Mouse (Mus musculus) E14TG2a.4 (cell line): ENCODE measurements at regions not wholly inside any gene's neighbourhood (a gene's known extent, or its start where the extent isn't known, plus 50 kb on each side); places are given as distances from the start of the nearest gene placed in this dataset.

Experiments
- H3K27me3 ChIP-seq: 2 replicates; pipeline ENCODE4 v1.6.1; 2014; ENCODE audit warnings: low read length, control low read depth; ENCODE audit not compliant: insufficient read depth
- H3K36me3 ChIP-seq: 2 replicates; pipeline ENCODE4 v1.6.1; 2014; ENCODE audit warnings: low read length, control low read depth; ENCODE audit not compliant: insufficient read depth
- H3K4me1 ChIP-seq: replicated peaks from 2 replicates; pipeline ENCODE4 v1.6.1; 2014; ENCODE audit warnings: low read depth, low read length, control low read depth
- H3K4me3 ChIP-seq: replicated peaks from 2 replicates; pipeline ENCODE4 v1.5.1; 2014; ENCODE audit warnings: mild to moderate bottlenecking, low read length
- H3K9me3 ChIP-seq: 2 replicates; pipeline ENCODE4 v1.6.1; 2014; ENCODE audit warnings: low read length, control low read depth
- CTCF ChIP-seq: conservative IDR thresholded peaks from 2 replicates; pipeline ENCODE4 v1.5.1; 2014; ENCODE audit warnings: low read length
- NANOG ChIP-seq: IDR thresholded peaks from 2 replicates; pipeline ENCODE4 v1.6.1; 2014; ENCODE audit warnings: borderline replicate concordance, low read length, mixed read lengths
- POU5F1 ChIP-seq: IDR thresholded peaks from 2 replicates; pipeline ENCODE4 v1.6.1; 2014; ENCODE audit warnings: low read length, borderline replicate concordance

- no peaks in the 10 kb centered on the region for H3K9me3 ChIP-seq
- TF ChIP-seq NANOG = no peak
- TF ChIP-seq POU5F1 = no peak
- no peak for TF ChIP-seq CTCF
- peaks cover 15% of the 10 kb centered on the region for H3K4me1 ChIP-seq
- no peak overlapping the region for H3K4me3 ChIP-seq
- no peaks in the 10 kb centered on the region for H3K36me3 ChIP-seq
- H3K27me3 ChIP-seq = no peaks in the 10 kb centered on the region
Measured at GRCm38 (mm10) chr4:58670107-58670905, 116.6 kb upstream of the Lpar1 start.

- no peak overlapping the region for H3K4me3 ChIP-seq
- no peak for TF ChIP-seq POU5F1
- TF ChIP-seq NANOG = no peak
- no peak for TF ChIP-seq CTCF
Measured at GRCm38 (mm10) chr4:58668368-58669153, 114.9 kb upstream of the Lpar1 start.

GRCm38 (mm10) chr4:58663628-58664205, 110.0 kb upstream of the Lpar1 start:
- no peak overlapping the region for H3K4me3 ChIP-seq
- TF ChIP-seq CTCF (no peak), NANOG (no peak), POU5F1 (no peak)
- no peaks in the 10 kb centered on the region for H3K9me3 ChIP-seq
- no peaks in the 10 kb centered on the region for H3K27me3 ChIP-seq
- no peaks in the 10 kb centered on the region for H3K4me1 ChIP-seq
- no peaks in the 10 kb centered on the region for H3K36me3 ChIP-seq

More at GRCm38 (mm10) chr4:58668368-58669153, 114.9 kb upstream of the Lpar1 start:
- H3K36me3 ChIP-seq = no peaks in the 10 kb centered on the region
- H3K9me3 ChIP-seq = no peaks in the 10 kb centered on the region
- peaks cover 15% of the 10 kb centered on the region for H3K4me1 ChIP-seq
- no peaks in the 10 kb centered on the region for H3K27me3 ChIP-seq

- Histone ChIP-seq H3K36me3 (no peaks in the 10 kb centered on the region), H3K4me1 (no peaks in the 10 kb centered on the region), H3K27me3 (no peaks in the 10 kb centered on the region), H3K4me3 (no peak overlapping the region), H3K9me3 (no peaks in the 10 kb centered on the region)
- TF ChIP-seq CTCF (no peak), POU5F1 (no peak), NANOG (no peak)
Measured at GRCm38 (mm10) chr4:58661781-58662293, 108.1 kb upstream of the Lpar1 start.

- TF ChIP-seq NANOG (no peak), CTCF (no peak), POU5F1 (no peak)
Measured at GRCm38 (mm10) chr4:58660511-58660910, 106.8 kb upstream of the Lpar1 start.

GRCm38 (mm10) chr4:58658206-58658605, 104.5 kb upstream of the Lpar1 start:
- H3K27me3 ChIP-seq = peaks cover 2% of the 10 kb centered on the region; the same call in 1 of the 2 replicates
- no peaks in the 10 kb centered on the region for H3K9me3 ChIP-seq
- H3K4me3 ChIP-seq = no peak overlapping the region
- H3K36me3 ChIP-seq = no peaks in the 10 kb centered on the region
- TF ChIP-seq CTCF = no peak
- no peak for TF ChIP-seq NANOG
- no peak for TF ChIP-seq POU5F1
- H3K4me1 ChIP-seq = no peaks in the 10 kb centered on the region

More at GRCm38 (mm10) chr4:58660511-58660910, 106.8 kb upstream of the Lpar1 start:
- no peak overlapping the region for H3K4me3 ChIP-seq
- no peaks in the 10 kb centered on the region for H3K36me3 ChIP-seq
- no peaks in the 10 kb centered on the region for H3K27me3 ChIP-seq
- no peaks in the 10 kb centered on the region for H3K4me1 ChIP-seq
- H3K9me3 ChIP-seq = no peaks in the 10 kb centered on the region

- TF ChIP-seq CTCF = no peak
- TF ChIP-seq NANOG = no peak
- no peak for TF ChIP-seq POU5F1
- Histone ChIP-seq H3K4me3 (no peak overlapping the region), H3K9me3 (no peaks in the 10 kb centered on the region), H3K36me3 (no peaks in the 10 kb centered on the region), H3K4me1 (peaks cover 19% of the 10 kb centered on the region), H3K27me3 (no peaks in the 10 kb centered on the region)
Measured at GRCm38 (mm10) chr4:58647761-58648295, 94.1 kb upstream of the Lpar1 start.

GRCm38 (mm10) chr4:58646821-58647220, 93.1 kb upstream of the Lpar1 start:
- peaks cover 24% of the 10 kb centered on the region for H3K4me1 ChIP-seq
- no peak for TF ChIP-seq CTCF
- no peak for TF ChIP-seq POU5F1
- TF ChIP-seq NANOG = no peak
- no peaks in the 10 kb centered on the region for H3K9me3 ChIP-seq
- H3K27me3 ChIP-seq = no peaks in the 10 kb centered on the region
- no peaks in the 10 kb centered on the region for H3K36me3 ChIP-seq
- no peak overlapping the region for H3K4me3 ChIP-seq
